Mouse (Mus musculus) heart, embryonic 13.5 days (tissue): ENCODE measurements at regions not wholly inside any gene's neighbourhood (a gene's known extent, or its start where the extent isn't known, plus 50 kb on each side); places are given as distances from the start of the nearest gene placed in this dataset.

Experiments used
- ATAC-seq: fragments of 200-750 bp; cut with Nextera tagmentation; 2 replicates; pipeline ENCODE4 v1.8.0; 2017; ENCODE audit warnings: moderate TSS enrichment; ENCODE audit not compliant: insufficient number of reproducible peaks, low FRiP score, low TSS enrichment; ENCODE audit errors: extremely low read depth
- H3K27ac ChIP-seq: fragments of 300-500 bp; sonication (generic); replicated peaks from 2 replicates; pipeline ENCODE4 v1.5.1; 2015; ENCODE audit warnings: moderate library complexity, mild to moderate bottlenecking, inconsistent platforms
- H3K27me3 ChIP-seq: fragments of 300-500 bp; sonication (generic); replicated peaks from 2 replicates; pipeline ENCODE4 v1.6.1; 2015; ENCODE audit warnings: mild to moderate bottlenecking, inconsistent platforms
- H3K36me3 ChIP-seq: fragments of 300-500 bp; sonication (generic); 2 replicates; pipeline ENCODE4 v1.6.1; 2015; ENCODE audit warnings: mild to moderate bottlenecking, inconsistent platforms
- H3K4me1 ChIP-seq: fragments of 300-500 bp; sonication (generic); 2 replicates; pipeline ENCODE4 v1.6.1; 2015; ENCODE audit warnings: inconsistent platforms
- H3K4me2 ChIP-seq: fragments of 300-500 bp; sonication (generic); 2 replicates; pipeline ENCODE4 v1.6.1; 2015; ENCODE audit warnings: inconsistent platforms, mild to moderate bottlenecking, moderate library complexity
- H3K4me3 ChIP-seq: fragments of 300-500 bp; sonication (generic); 2 replicates; pipeline ENCODE4 v1.5.1; 2015; ENCODE audit warnings: moderate library complexity, mild to moderate bottlenecking, inconsistent platforms
- H3K9ac ChIP-seq: fragments of 300-500 bp; sonication (generic); 2 replicates; pipeline ENCODE4 v1.6.1; 2015; ENCODE audit warnings: inconsistent platforms, mild to moderate bottlenecking, moderate library complexity
- H3K9me3 ChIP-seq: fragments of 300-500 bp; sonication (generic); 2 replicates; pipeline ENCODE4 v1.6.1; 2016; ENCODE audit warnings: inconsistent platforms
- WGBS: fragments of 180-500 bp; shearing (Covaris S2); methylation state at CpG from one replicate; pipeline ENCODE4 v1.1.7; 2015; ENCODE audit warnings: mixed read lengths; 5-methylcytosine and 5-hydroxymethylcytosine counted together

- H3K27ac ChIP-seq = peak overlapping the region; percentile 84
- H3K27me3 ChIP-seq = no peaks in the 10 kb centered on the region
- peaks cover 39% of the 10 kb centered on the region for H3K4me1 ChIP-seq
- peak overlapping the region; percentile 43 for H3K4me2 ChIP-seq
- no peak for ATAC-seq
- no peak overlapping the region; the same call in 1 of the 2 replicates for H3K9ac ChIP-seq
- H3K9me3 ChIP-seq = peaks cover 8% of the 10 kb centered on the region
- WGBS = 78% methylated on average over 6 of the region's 6 CpGs
- H3K36me3 ChIP-seq = no peaks in the 10 kb centered on the region
- no peak overlapping the region for H3K4me3 ChIP-seq
Measured at GRCm38 (mm10) chr15:93657171-93657570, 61.5 kb upstream of the Prickle1 start.

GRCm38 (mm10) chr15:93656713-93657112, 61.0 kb upstream of the Prickle1 start:
- H3K4me1 ChIP-seq = peaks cover 42% of the 10 kb centered on the region
- peak overlapping the region; percentile 43 for H3K4me2 ChIP-seq
- H3K4me3 ChIP-seq = no peak overlapping the region
- H3K36me3 ChIP-seq = no peaks in the 10 kb centered on the region
- no peak overlapping the region; the same call in 1 of the 2 replicates for H3K9ac ChIP-seq
- H3K27ac ChIP-seq = peak overlapping the region; percentile 84
- H3K27me3 ChIP-seq = no peaks in the 10 kb centered on the region
- WGBS = 19% methylated on average over 6 of the region's 6 CpGs
- H3K9me3 ChIP-seq = peaks cover 5% of the 10 kb centered on the region
- no peak; the same call in 1 of the 2 replicates for ATAC-seq

DNA sequence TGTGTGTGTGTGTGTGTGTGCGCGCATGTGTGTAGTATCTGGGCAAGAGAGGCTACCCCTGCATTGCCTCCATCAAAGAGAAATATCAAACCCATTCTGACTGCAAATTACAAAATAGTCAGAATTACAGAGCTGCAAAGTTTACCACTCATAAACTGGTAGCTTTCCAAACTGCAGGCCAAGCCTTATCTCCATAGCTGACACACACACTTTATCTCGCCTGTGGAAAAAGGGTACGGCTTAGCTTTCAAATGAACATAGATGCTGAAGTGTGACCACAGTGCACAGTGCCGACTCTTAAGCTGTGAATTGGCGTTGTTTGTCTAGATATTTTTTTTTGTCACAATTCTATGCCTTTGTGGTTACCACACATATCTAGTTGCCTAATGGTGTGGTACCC, 60.1 kb upstream of the Prickle1 start:
- no peak for ATAC-seq
- H3K27me3 ChIP-seq = no peaks in the 10 kb centered on the region
- no peaks in the 10 kb centered on the region for H3K9me3 ChIP-seq
- no peak overlapping the region for H3K9ac ChIP-seq
- peak overlapping the region; percentile 84 for H3K27ac ChIP-seq
- 46% methylated on average over 6 of the region's 6 CpGs for WGBS
- no peak overlapping the region for H3K4me3 ChIP-seq
- no peak overlapping the region for H3K4me2 ChIP-seq
- H3K36me3 ChIP-seq = no peaks in the 10 kb centered on the region
- H3K4me1 ChIP-seq = peaks cover 51% of the 10 kb centered on the region

DNA sequence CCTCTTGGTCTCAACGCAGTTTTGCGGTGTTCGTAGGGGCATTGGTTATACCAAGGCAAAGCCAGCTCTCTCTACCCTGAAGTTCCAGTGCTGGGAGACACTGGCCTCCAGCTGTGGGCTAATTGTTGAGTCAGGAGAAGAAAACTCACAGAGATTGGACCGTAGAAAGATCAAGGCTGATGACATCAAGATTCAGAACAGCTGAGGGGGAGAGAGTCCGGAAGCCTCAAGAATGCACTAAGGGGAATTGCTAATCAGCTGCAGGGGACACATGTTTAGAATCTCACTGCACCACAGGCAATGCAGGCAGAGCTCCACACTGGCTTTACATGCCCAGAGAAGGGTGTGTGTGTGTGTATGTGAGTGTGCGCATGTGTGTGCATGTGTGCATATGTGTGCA, 59.6 kb upstream of the Prickle1 start:
- Histone ChIP-seq H3K27me3 (no peaks in the 10 kb centered on the region), H3K4me2 (no peak overlapping the region), H3K9ac (no peak overlapping the region), H3K4me1 (peaks cover 56% of the 10 kb centered on the region), H3K36me3 (no peaks in the 10 kb centered on the region), H3K4me3 (no peak overlapping the region), H3K9me3 (no peaks in the 10 kb centered on the region), H3K27ac (peak overlapping the region; percentile 84)
- ATAC-seq = no peak
- WGBS = 85% methylated on average over 6 of the region's 6 CpGs

- H3K9me3 ChIP-seq = no peaks in the 10 kb centered on the region
- no peak for ATAC-seq
- no peak overlapping the region for H3K4me3 ChIP-seq
- H3K36me3 ChIP-seq = no peaks in the 10 kb centered on the region
- H3K9ac ChIP-seq = no peak overlapping the region
- no peak overlapping the region for H3K4me2 ChIP-seq
- H3K27ac ChIP-seq = no peak overlapping the region
- peaks cover 75% of the 10 kb centered on the region for H3K4me1 ChIP-seq
- H3K27me3 ChIP-seq = no peaks in the 10 kb centered on the region
- 68% methylated on average over 1 of the region's 1 CpGs for WGBS
Measured at GRCm38 (mm10) chr15:93653378-93653777, 57.7 kb upstream of the Prickle1 start.

- H3K4me1 ChIP-seq = peaks cover 60% of the 10 kb centered on the region
- no peaks in the 10 kb centered on the region for H3K27me3 ChIP-seq
- 0 out of 2 replicates have a peak overlapping the region, but pooled peaks have one; percentile 5 for H3K4me2 ChIP-seq
- peak overlapping the region; percentile 22; the same call in 1 of the 2 replicates for H3K27ac ChIP-seq
- no peaks in the 10 kb centered on the region for H3K36me3 ChIP-seq
- no peak overlapping the region for H3K4me3 ChIP-seq
- 40% methylated on average over 14 of the region's 14 CpGs for WGBS
- no peak overlapping the region for H3K9ac ChIP-seq
- no peaks in the 10 kb centered on the region for H3K9me3 ChIP-seq
- no peak for ATAC-seq
Measured at GRCm38 (mm10) chr15:93650981-93651757, 55.5 kb upstream of the Prickle1 start.

- Histone ChIP-seq H3K9me3 (no peaks in the 10 kb centered on the region), H3K4me3 (no peak overlapping the region), H3K27ac (no peak overlapping the region; the same call in 1 of the 2 replicates), H3K27me3 (no peaks in the 10 kb centered on the region), H3K36me3 (no peaks in the 10 kb centered on the region), H3K9ac (no peak overlapping the region), H3K4me1 (peaks cover 49% of the 10 kb centered on the region), H3K4me2 (no peak overlapping the region)
- WGBS = 79% methylated on average over 2 of the region's 2 CpGs
- ATAC-seq = no peak
Measured at GRCm38 (mm10) chr15:93650009-93650522, 54.4 kb upstream of the Prickle1 start.

DNA sequence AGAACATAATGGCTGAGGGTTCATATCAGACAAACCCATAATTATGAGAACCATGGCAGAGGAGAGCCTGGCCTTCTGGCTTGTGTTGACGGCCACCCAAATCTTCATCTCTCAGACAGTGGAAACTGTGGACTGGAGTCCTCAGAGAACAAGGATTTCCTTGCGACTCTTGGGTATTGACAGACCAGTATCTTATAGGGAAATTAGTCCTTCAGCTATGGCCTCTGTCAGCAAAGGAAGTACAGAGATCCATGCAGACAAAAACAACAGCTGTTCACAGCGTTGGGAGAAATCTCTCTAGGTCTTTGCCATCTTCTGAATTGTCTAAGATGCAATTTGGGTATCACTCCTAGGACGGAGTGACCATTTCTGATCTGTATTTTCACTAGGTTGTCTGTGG, 53.0 kb upstream of the Prickle1 start:
- WGBS = 50% methylated on average over 4 of the region's 4 CpGs
- Histone ChIP-seq H3K4me3 (no peak overlapping the region), H3K9ac (no peak overlapping the region), H3K27ac (no peak overlapping the region), H3K4me1 (peaks cover 47% of the 10 kb centered on the region), H3K4me2 (no peak overlapping the region), H3K9me3 (no peaks in the 10 kb centered on the region), H3K36me3 (no peaks in the 10 kb centered on the region), H3K27me3 (no peaks in the 10 kb centered on the region)
- ATAC-seq = no peak

- no peak overlapping the region for H3K9ac ChIP-seq
- H3K36me3 ChIP-seq = no peaks in the 10 kb centered on the region
- peaks cover 34% of the 10 kb centered on the region for H3K4me1 ChIP-seq
- no peak overlapping the region for H3K4me3 ChIP-seq
- H3K27ac ChIP-seq = no peak overlapping the region
- H3K27me3 ChIP-seq = no peaks in the 10 kb centered on the region
- peaks cover 3% of the 10 kb centered on the region; the same call in 1 of the 2 replicates for H3K9me3 ChIP-seq
- WGBS = 74% methylated on average over 3 of the region's 3 CpGs
- no peak for ATAC-seq
- no peak overlapping the region for H3K4me2 ChIP-seq
Measured at GRCm38 (mm10) chr15:93646820-93647219, 51.1 kb upstream of the Prickle1 start.

- no peak overlapping the region for H3K4me2 ChIP-seq
- peaks cover 25% of the 10 kb centered on the region for H3K4me1 ChIP-seq
- no peak for ATAC-seq
- no peak overlapping the region for H3K27ac ChIP-seq
- H3K9ac ChIP-seq = no peak overlapping the region
- peaks cover 3% of the 10 kb centered on the region; the same call in 1 of the 2 replicates for H3K9me3 ChIP-seq
- H3K36me3 ChIP-seq = no peaks in the 10 kb centered on the region
- no peak overlapping the region for H3K4me3 ChIP-seq
- no peaks in the 10 kb centered on the region for H3K27me3 ChIP-seq
- 68% methylated on average over 8 of the region's 8 CpGs for WGBS
Measured at GRCm38 (mm10) chr15:93645950-93646349, 50.3 kb upstream of the Prickle1 start.
